Mouse (Mus musculus): ENCODE data around the gene Rbm6. TPM values are rescaled to one million over a fixed set of nuclear protein-coding genes. Genes with fewer than 3 reads are reported as not detected.

Gene Rbm6
- polyA plus RNA-seq, 1 experiment from 2014 or later: 67.4 TPM

Other genes with a start within 250 kb of the Rbm6 start
- gene Gnai2, start 237.9 kb downstream of the Rbm6 start, polyA plus RNA-seq (2015; fragmentation: Nextera tagmentation; extraction: Ambion mirVana): 355 and 371 TPM in 2 replicates
- 19.5 and 28.6 TPM in 2 replicates for gene Slc38a3, start 203.7 kb downstream of the Rbm6 start, polyA plus RNA-seq (2015; fragmentation: Nextera tagmentation; extraction: Ambion mirVana)
- gene Gnat1, start 193.5 kb downstream of the Rbm6 start, polyA plus RNA-seq (2015; fragmentation: Nextera tagmentation; extraction: Ambion mirVana): 1.1 and 1.9 TPM in 2 replicates
- 19.7 and 21.3 TPM in 2 replicates for gene Sema3f, start 162.8 kb downstream of the Rbm6 start, polyA plus RNA-seq (2015; fragmentation: Nextera tagmentation; extraction: Ambion mirVana)
- 182 and 185 TPM in 2 replicates for gene Rbm5, start 102.2 kb downstream of the Rbm6 start, polyA plus RNA-seq (2015; fragmentation: Nextera tagmentation; extraction: Ambion mirVana)
- gene Mon1a, start 14.9 kb upstream of the Rbm6 start, polyA plus RNA-seq (2015; fragmentation: Nextera tagmentation; extraction: Ambion mirVana): 19.4 and 21.0 TPM in 2 replicates
- 10.8 TPM in 2 replicates for gene Mst1r, start 33.6 kb upstream of the Rbm6 start, polyA plus RNA-seq (2015; fragmentation: Nextera tagmentation; extraction: Ambion mirVana)
- gene Actl11, start 55.2 kb upstream of the Rbm6 start, polyA plus RNA-seq (2015; fragmentation: Nextera tagmentation; extraction: Ambion mirVana): not detected in 2 replicates
- gene Camkv, start 62.4 kb upstream of the Rbm6 start, polyA plus RNA-seq (2015; fragmentation: Nextera tagmentation; extraction: Ambion mirVana): 3.0 and 3.1 TPM in 2 replicates
- gene Traip, start 76.9 kb upstream of the Rbm6 start, polyA plus RNA-seq (2015; fragmentation: Nextera tagmentation; extraction: Ambion mirVana): 17.2 and 18.3 TPM in 2 replicates
- 37.0 and 40.2 TPM in 2 replicates for gene Uba7, start 102.3 kb upstream of the Rbm6 start, polyA plus RNA-seq (2015; fragmentation: Nextera tagmentation; extraction: Ambion mirVana)
- 6.1 and 6.9 TPM in 2 replicates for gene Gm20661, start 109.8 kb upstream of the Rbm6 start, polyA plus RNA-seq (2015; fragmentation: Nextera tagmentation; extraction: Ambion mirVana)
- gene Inka1, start 112.6 kb upstream of the Rbm6 start, polyA plus RNA-seq (2015; fragmentation: Nextera tagmentation; extraction: Ambion mirVana): 47.6 and 54.7 TPM in 2 replicates
- gene Cdhr4, start 119.3 kb upstream of the Rbm6 start, polyA plus RNA-seq (2015; fragmentation: Nextera tagmentation; extraction: Ambion mirVana): 10.9 and 13.7 TPM in 2 replicates
- 0.46 and 1.1 TPM in 2 replicates for gene Gm20662, start 123.1 kb upstream of the Rbm6 start, polyA plus RNA-seq (2015; fragmentation: Nextera tagmentation; extraction: Ambion mirVana)
- gene Ip6k1, start 129.3 kb upstream of the Rbm6 start, polyA plus RNA-seq (2015; fragmentation: Nextera tagmentation; extraction: Ambion mirVana): 46.7 and 48.4 TPM in 2 replicates
- gene Gmppb, start 176.0 kb upstream of the Rbm6 start, polyA plus RNA-seq (2015; fragmentation: Nextera tagmentation; extraction: Ambion mirVana): 45.2 and 48.4 TPM in 2 replicates
- gene Amigo3, start 179.9 kb upstream of the Rbm6 start, polyA plus RNA-seq (2015; fragmentation: Nextera tagmentation; extraction: Ambion mirVana): 3.5 and 3.6 TPM in 2 replicates
- gene Mst1, start 207.2 kb upstream of the Rbm6 start, polyA plus RNA-seq (2015; fragmentation: Nextera tagmentation; extraction: Ambion mirVana): 5.2 and 7.9 TPM in 2 replicates
- 27.5 and 32.7 TPM in 2 replicates for gene Rnf123, start 210.1 kb upstream of the Rbm6 start, polyA plus RNA-seq (2015; fragmentation: Nextera tagmentation; extraction: Ambion mirVana)
- 73.7 and 76.1 TPM in 2 replicates for gene Apeh, start 221.4 kb upstream of the Rbm6 start, polyA plus RNA-seq (2015; fragmentation: Nextera tagmentation; extraction: Ambion mirVana)